Mouse (Mus musculus) C2C12 (cell line): ENCODE results near the gene Olr1.

Experiments
- CEBPB ChIP-seq: IDR thresholded peaks from one replicate; pipeline ENCODE4 v1.6.1; 2011; ENCODE audit warnings: low read depth, mild to moderate bottlenecking, control low read depth, moderate library complexity
- CTCF ChIP-seq: IDR thresholded peaks from one replicate; pipeline ENCODE4 v1.5.1; 2011; ENCODE audit not compliant: control insufficient read depth, insufficient read depth, insufficient read length
- MAX ChIP-seq: IDR thresholded peaks from one replicate; pipeline ENCODE4 v1.6.1; 2011; ENCODE audit warnings: mild to moderate bottlenecking, control low read depth

- TF ChIP-seq CTCF (no peak), CEBPB (no peak), MAX (no peak)
Measured at GRCm38 (mm10) chr6:129527416-129527815, 20.5 kb upstream of the Olr1 start.
